Mouse (Mus musculus) heart, adult 2 months (tissue): ENCODE measurements around the gene Dpf3. TPM values are rescaled to one million over a fixed set of nuclear protein-coding genes. Genes with fewer than 3 reads are reported as not detected.
A peak's percentile ranks its signal among the peaks of the same experiment; 100 is the strongest.

Experiments
- DNase-seq, 2 experiments: peaks; one replicate each; pipeline ENCODE4 v3.0.0; 2021
- H3K27ac ChIP-seq: fragments of 200-600 bp; 2 replicates; pipeline ENCODE4 v1.8.1; 2022
- H3K27me3 ChIP-seq: fragments of 200-500 bp; 2 replicates; pipeline ENCODE4 v1.6.1; 2012; ENCODE audit warnings: mild to moderate bottlenecking, low read length, inconsistent platforms, mixed read lengths; ENCODE audit not compliant: control insufficient read depth, insufficient read depth
- H3K36me3 ChIP-seq: fragments of 200-500 bp; 2 replicates; pipeline ENCODE4 v1.6.1; 2012; ENCODE audit warnings: low read length, inconsistent platforms; ENCODE audit not compliant: control insufficient read depth, insufficient read depth
- H3K4me1 ChIP-seq: fragments of 200-500 bp; 2 replicates; pipeline ENCODE4 v1.6.1; 2011; ENCODE audit warnings: low read length; ENCODE audit not compliant: control insufficient read depth, insufficient read depth
- H3K4me3 ChIP-seq: fragments of 200-600 bp; 2 replicates; pipeline ENCODE4 v1.8.1; 2022
- H3K79me2 ChIP-seq: fragments of 200-500 bp; replicated peaks from 2 replicates; pipeline ENCODE4 v1.6.1; 2012; ENCODE audit warnings: mild to moderate bottlenecking, inconsistent platforms, low read length, moderate library complexity, mixed read lengths; ENCODE audit not compliant: control insufficient read depth, insufficient read depth
- H3K9ac ChIP-seq: fragments of 200-500 bp; 2 replicates; pipeline ENCODE4 v1.6.1; 2012; ENCODE audit warnings: low read depth, mild to moderate bottlenecking, control low read depth, inconsistent platforms, low read length, mixed read lengths
- CTCF ChIP-seq: fragments of 200-600 bp; IDR thresholded peaks from 2 replicates; pipeline ENCODE4 v1.8.1; 2022; ENCODE audit warnings: antibody characterized with exemption, mild to moderate bottlenecking, moderate library complexity
- EP300 ChIP-seq: fragments of 200-500 bp; IDR thresholded peaks from 2 replicates; pipeline ENCODE4 v1.6.1; 2011; ENCODE audit warnings: low read depth, low read length, control low read depth; ENCODE audit not compliant: insufficient read depth
- POLR2A ChIP-seq: fragments of 200-500 bp; IDR thresholded peaks from 2 replicates; pipeline ENCODE4 v1.6.1; 2011; ENCODE audit warnings: mild to moderate bottlenecking, low read depth, low read length, control low read depth; ENCODE audit not compliant: insufficient read depth
- WGBS: fragments of 180-500 bp; shearing (Covaris S2); methylation state at CpG from one replicate; pipeline ENCODE4 v1.1.7; 2018; 5-methylcytosine and 5-hydroxymethylcytosine counted together
- intact Hi-C: fragments of 180-260 bp; cut with DNase I; formaldehyde crosslinking; loops from one replicate; pipeline ENCODE4 v1.15.1; 2025
- polyA plus RNA-seq: library from polyadenylated mRNA; depleted of rRNA; stranded (reverse); fragments of >200 nt; gene quantifications from 2 replicates; pipeline ENCODE4 v1.2.3, GENCODE M21; 2012
- total RNA-seq, 2 experiments: library from RNA; stranded (reverse); gene quantifications; 2 replicates each; pipeline ENCODE4 v1.2.3; 2021

The Dpf3 gene
- total and polyA plus RNA-seq, 3 experiments, result 9.1 to 18.8 (median 16.6) TPM

- Histone ChIP-seq H3K27ac (no peak overlapping the region), H3K36me3 (no peaks in the 10 kb centered on the region), H3K9ac (no peak overlapping the region), H3K4me1 (peaks cover 3% of the 10 kb centered on the region), H3K4me3 (no peak overlapping the region), H3K27me3 (no peaks in the 10 kb centered on the region), H3K79me2 (no peaks in the 10 kb centered on the region)
- intact Hi-C loops, result loop anchor here (5.0 kb wide), 1 partner anchor 288 kb away; no protein-coding TSS in a partner anchor
- DNase-seq, result peak in 1 of 2 experiments; percentile 28
- no peak for TF ChIP-seq EP300
- TF ChIP-seq CTCF, result peak; percentile 46
- no peak for TF ChIP-seq POLR2A
- 41% methylated on average over 6 of the region's 6 CpGs for WGBS
These were observed 273.6 kb downstream of the Dpf3 start for GRCm38 (mm10) chr12:83213879-83214341.

DNA sequence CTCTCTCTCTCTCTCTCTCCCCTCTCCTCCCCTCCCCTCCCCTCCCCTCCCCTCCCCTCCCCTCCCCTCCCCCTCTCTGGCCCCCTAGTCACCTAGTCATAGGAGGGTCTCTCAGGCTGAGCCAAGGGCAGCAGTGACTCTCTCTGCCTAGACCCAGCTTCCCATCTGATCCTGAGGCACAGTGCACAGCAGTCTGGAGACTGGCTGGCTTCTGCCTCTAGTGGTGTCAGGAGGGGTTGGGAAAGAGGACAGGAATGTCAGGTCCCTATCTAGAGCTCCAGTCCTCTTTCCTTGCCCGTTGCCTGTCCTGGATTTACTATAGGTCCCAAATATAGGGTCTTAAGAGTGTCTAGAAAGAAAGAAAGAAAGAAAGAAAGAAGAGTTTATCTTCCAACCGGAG is 275.5 kb downstream of the Dpf3 start:
- Histone ChIP-seq H3K27me3 (no peaks in the 10 kb centered on the region), H3K36me3 (no peaks in the 10 kb centered on the region), H3K27ac (no peak overlapping the region), H3K4me3 (no peak overlapping the region), H3K79me2 (no peaks in the 10 kb centered on the region), H3K4me1 (peaks cover 3% of the 10 kb centered on the region), H3K9ac (no peak overlapping the region)
- 60% methylated on average over 2 of the region's 2 CpGs for WGBS
- DNase-seq, result no peak
- TF ChIP-seq EP300 (no peak), POLR2A (no peak), CTCF (no peak)
- intact Hi-C loops, result loop anchor here (5.0 kb wide), 1 partner anchor 290 kb away; no protein-coding TSS in a partner anchor

- 85% methylated on average over 7 of the region's 7 CpGs for WGBS
- peaks cover 3% of the 10 kb centered on the region for H3K4me1 ChIP-seq
These were observed 276.2 kb downstream of the Dpf3 start for GRCm38 (mm10) chr12:83211146-83211822.

GRCm38 (mm10) chr12:83210735-83211134 is 276.8 kb downstream of the Dpf3 start:
- Histone ChIP-seq H3K27me3 (no peaks in the 10 kb centered on the region), H3K27ac (no peak overlapping the region), H3K4me1 (peaks cover 3% of the 10 kb centered on the region), H3K4me3 (no peak overlapping the region), H3K9ac (no peak overlapping the region), H3K79me2 (no peaks in the 10 kb centered on the region), H3K36me3 (no peaks in the 10 kb centered on the region)
- intact Hi-C loops, result loop anchor here (5.0 kb wide), 1 partner anchor 292 kb away; no protein-coding TSS in a partner anchor
- WGBS, result 86% methylated on average over 3 of the region's 3 CpGs
- DNase-seq, result no peak
- no peak for TF ChIP-seq CTCF
- TF ChIP-seq POLR2A, result no peak
- TF ChIP-seq EP300, result no peak

More at GRCm38 (mm10) chr12:83211146-83211822, 276.2 kb downstream of the Dpf3 start:
- no peak for DNase-seq
- Histone ChIP-seq H3K79me2 (no peaks in the 10 kb centered on the region), H3K27ac (no peak overlapping the region), H3K4me3 (no peak overlapping the region), H3K36me3 (no peaks in the 10 kb centered on the region), H3K27me3 (no peaks in the 10 kb centered on the region), H3K9ac (no peak overlapping the region)
- TF ChIP-seq POLR2A, result no peak
- no peak for TF ChIP-seq EP300
- no peak for TF ChIP-seq CTCF
- intact Hi-C loops, result loop anchor here (5.0 kb wide), 1 partner anchor 291 kb away; no protein-coding TSS in a partner anchor

- no peaks in the 10 kb centered on the region for H3K36me3 ChIP-seq
- H3K79me2 ChIP-seq, result no peaks in the 10 kb centered on the region
- intact Hi-C loops, result loop anchor here (5.0 kb wide), 1 partner anchor 292 kb away; no protein-coding TSS in a partner anchor
- no peak for DNase-seq
- 74% methylated on average over 5 of the region's 5 CpGs for WGBS
- H3K9ac ChIP-seq, result no peak overlapping the region
- H3K4me3 ChIP-seq, result no peak overlapping the region
- H3K27me3 ChIP-seq, result no peaks in the 10 kb centered on the region
- H3K27ac ChIP-seq, result no peak overlapping the region
- TF ChIP-seq CTCF (no peak), POLR2A (no peak), EP300 (no peak)
- peaks cover 3% of the 10 kb centered on the region for H3K4me1 ChIP-seq
These were observed 277.2 kb downstream of the Dpf3 start for GRCm38 (mm10) chr12:83210294-83210693.

DNA sequence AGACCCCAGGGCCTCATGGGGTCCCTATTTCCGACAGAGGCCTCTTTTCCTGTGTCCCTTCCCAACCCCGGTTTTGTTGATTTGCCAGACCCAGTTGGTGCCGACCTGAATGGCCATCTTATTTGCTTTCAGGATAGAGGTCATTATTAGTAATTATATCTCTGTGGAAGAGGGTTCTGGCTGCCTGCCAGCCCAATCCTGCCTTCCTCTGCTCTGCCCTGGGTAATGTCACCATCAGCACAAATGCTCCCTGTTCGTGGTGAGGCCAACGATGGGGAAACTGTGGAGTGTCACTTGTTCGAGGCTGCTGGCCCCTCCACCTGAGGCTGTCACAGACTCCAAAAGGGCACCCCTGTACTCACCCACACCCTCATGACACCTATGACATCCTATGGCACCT is 278.1 kb downstream of the Dpf3 start:
- H3K4me1 ChIP-seq, result peaks cover 3% of the 10 kb centered on the region
- peak; percentile 32 to 35 for DNase-seq
- TF ChIP-seq EP300 (no peak), POLR2A (no peak), CTCF (no peak)

More for the DNA sequence above, 278.1 kb downstream of the Dpf3 start:
- no peaks in the 10 kb centered on the region for H3K79me2 ChIP-seq
- no peak overlapping the region for H3K9ac ChIP-seq
- no peak overlapping the region for H3K4me3 ChIP-seq
- 25% methylated on average over 6 of the region's 6 CpGs for WGBS
- H3K27me3 ChIP-seq, result no peaks in the 10 kb centered on the region
- H3K36me3 ChIP-seq, result no peaks in the 10 kb centered on the region
- no peak overlapping the region for H3K27ac ChIP-seq
- intact Hi-C loops, result no loop called here
